Mouse (Mus musculus) embryo, embryonic 11.5 days (tissue): ENCODE data around the gene Ostf1.

Experiments
- DNase-seq: peaks from one replicate; pipeline ENCODE4 v3.0.0-alpha.2; 2012; ENCODE audit warnings: low read depth, low spot score

The Ostf1 gene

GRCm38 (mm10) chr19:18644084-18644483 is 12.5 kb upstream of the Ostf1 start:
- no peak for DNase-seq

- no peak for DNase-seq
Measured at GRCm38 (mm10) chr19:18643411-18643810, 11.8 kb upstream of the Ostf1 start.

- no peak for DNase-seq
Measured at GRCm38 (mm10) chr19:18641001-18641400, 9.4 kb upstream of the Ostf1 start.

GRCm38 (mm10) chr19:18639552-18639951 is 7.9 kb upstream of the Ostf1 start:
- no peak for DNase-seq

- DNase-seq: no peak
Measured at GRCm38 (mm10) chr19:18638949-18639348, 7.3 kb upstream of the Ostf1 start.

GRCm38 (mm10) chr19:18637954-18638353 is 6.3 kb upstream of the Ostf1 start:
- no peak for DNase-seq

GRCm38 (mm10) chr19:18632231-18633185 is 885 bp upstream of the Ostf1 start:
- DNase-seq: no peak

- DNase-seq: no peak
Measured at GRCm38 (mm10) chr19:18631161-18631643, 421 bp downstream of the Ostf1 start.

- no peak for DNase-seq
Measured at GRCm38 (mm10) chr19:18630221-18631119, 1.2 kb downstream of the Ostf1 start.

GRCm38 (mm10) chr19:18629589-18629988 is 2.0 kb downstream of the Ostf1 start:
- no peak for DNase-seq

- no peak for DNase-seq
Measured at GRCm38 (mm10) chr19:18623894-18624293, 7.7 kb downstream of the Ostf1 start.

- DNase-seq: no peak
Measured at GRCm38 (mm10) chr19:18619691-18620090, 11.9 kb downstream of the Ostf1 start.

GRCm38 (mm10) chr19:18619060-18619459 is 12.6 kb downstream of the Ostf1 start:
- DNase-seq: no peak

- DNase-seq: no peak
Measured at GRCm38 (mm10) chr19:18617504-18617903, 14.1 kb downstream of the Ostf1 start.

GRCm38 (mm10) chr19:18615680-18616240 is 15.9 kb downstream of the Ostf1 start:
- DNase-seq: no peak

- DNase-seq: no peak
Measured at GRCm38 (mm10) chr19:18614337-18614736, 17.3 kb downstream of the Ostf1 start.

GRCm38 (mm10) chr19:18608975-18609374 is 22.6 kb downstream of the Ostf1 start:
- no peak for DNase-seq

GRCm38 (mm10) chr19:18607907-18608306 is 23.7 kb downstream of the Ostf1 start:
- no peak for DNase-seq

- no peak for DNase-seq
Measured at GRCm38 (mm10) chr19:18603011-18603410, 28.6 kb downstream of the Ostf1 start.

GRCm38 (mm10) chr19:18600611-18601010 is 31.0 kb downstream of the Ostf1 start:
- no peak for DNase-seq

GRCm38 (mm10) chr19:18599650-18600049 is 32.0 kb downstream of the Ostf1 start:
- DNase-seq: no peak

- no peak for DNase-seq
Measured at GRCm38 (mm10) chr19:18599051-18599450, 32.6 kb downstream of the Ostf1 start.
